Mouse (Mus musculus) embryo, embryonic 10.5 days (tissue): ENCODE data around the gene Carmil2.

Source experiments
- DNase-seq: peaks from one replicate; pipeline ENCODE4 v3.0.0-alpha.2; 2015; ENCODE audit warnings: low spot score

Carmil2 gene

DNA sequence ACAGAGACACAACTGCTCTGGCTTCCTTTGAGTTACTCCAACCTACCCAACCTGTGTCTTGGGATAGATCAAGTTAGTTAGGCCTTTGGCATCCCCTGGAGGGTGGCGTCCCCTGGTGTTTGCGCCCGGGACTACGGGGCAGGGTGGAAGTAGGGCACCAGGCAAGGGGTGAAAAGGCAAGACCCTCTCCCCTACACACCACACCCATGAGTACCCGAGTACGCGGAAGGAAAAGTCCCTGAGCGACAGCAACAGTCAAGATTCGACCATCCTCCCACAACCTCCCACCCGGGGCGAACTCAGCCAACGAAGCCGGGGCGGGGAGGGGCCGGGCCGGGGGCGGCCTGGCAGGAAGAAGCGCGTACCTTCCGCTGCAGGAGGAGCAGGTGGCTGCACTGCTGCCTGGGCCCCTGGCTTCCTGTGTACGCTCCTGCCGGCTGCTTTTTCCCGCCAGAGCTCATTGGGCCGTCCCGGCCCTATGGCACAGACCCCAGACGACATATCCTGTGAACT, at the start of gene Carmil2:
Gene Carmil2 (plus strand): TSS at position 479 of the 513 bp plus-strand sequence.
- DNase-seq, result peak; percentile 32

GRCm38 (mm10) chr8:105636963-105637510, 49.0 kb upstream of the Carmil2 start, which contains the start of gene Agrp:
Agrp (minus strand) TSS chr8:105637393.
- peak; percentile 52 for DNase-seq

DNA sequence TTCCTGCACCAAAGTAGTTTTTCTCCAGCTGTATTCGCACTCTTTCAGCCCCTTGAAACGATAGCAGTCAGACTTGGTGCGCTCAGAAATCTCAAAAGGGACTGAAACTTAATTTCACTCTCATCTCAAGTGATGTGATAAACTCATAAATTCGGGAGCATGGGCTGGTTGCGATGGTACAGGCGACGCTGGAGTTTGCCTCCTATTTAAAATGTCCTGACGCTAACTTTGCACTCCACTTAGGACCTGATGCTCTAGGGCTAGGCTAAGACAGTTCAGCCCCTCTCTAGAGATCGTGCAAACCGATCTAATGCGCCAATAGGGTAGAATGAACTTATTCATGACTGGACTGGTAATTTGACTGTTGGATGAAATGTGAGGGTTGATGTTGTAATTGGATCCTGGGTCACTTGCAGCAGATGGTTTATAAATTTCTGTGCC, 48.5 kb upstream of the Carmil2 start:
- peak; percentile 70 for DNase-seq

- no peak for DNase-seq
These were observed 47.6 kb upstream of the Carmil2 start for GRCm38 (mm10) chr8:105638510-105638909.

- no peak for DNase-seq
These were observed 46.2 kb upstream of the Carmil2 start for GRCm38 (mm10) chr8:105639835-105640234.

- no peak for DNase-seq
These were observed 45.6 kb upstream of the Carmil2 start for GRCm38 (mm10) chr8:105640511-105640910.

- no peak for DNase-seq
These were observed 40.9 kb upstream of the Carmil2 start for GRCm38 (mm10) chr8:105645205-105645604.

DNA sequence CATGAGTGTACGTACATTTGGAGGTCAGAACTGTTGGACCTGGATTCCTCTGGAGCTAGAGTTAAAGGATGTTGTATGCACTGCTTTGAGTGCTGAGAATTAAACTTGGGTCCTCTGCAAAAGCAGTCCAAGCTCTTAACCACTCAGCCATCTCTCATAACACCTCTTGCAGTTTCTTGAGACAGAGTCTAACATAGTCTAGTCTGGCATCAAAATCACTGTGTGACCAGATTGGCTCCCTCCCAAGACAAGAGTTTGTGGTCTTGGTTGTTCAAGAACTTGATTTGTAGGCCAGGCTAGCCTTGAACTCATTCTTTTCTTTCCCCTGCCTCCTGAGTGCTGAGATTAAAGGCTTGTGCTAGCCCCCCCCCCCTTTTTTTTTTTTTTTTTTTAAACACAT, 37.1 kb upstream of the Carmil2 start:
- DNase-seq, result no peak

- DNase-seq, result no peak
These were observed 28.4 kb upstream of the Carmil2 start for GRCm38 (mm10) chr8:105657641-105658040.

DNA sequence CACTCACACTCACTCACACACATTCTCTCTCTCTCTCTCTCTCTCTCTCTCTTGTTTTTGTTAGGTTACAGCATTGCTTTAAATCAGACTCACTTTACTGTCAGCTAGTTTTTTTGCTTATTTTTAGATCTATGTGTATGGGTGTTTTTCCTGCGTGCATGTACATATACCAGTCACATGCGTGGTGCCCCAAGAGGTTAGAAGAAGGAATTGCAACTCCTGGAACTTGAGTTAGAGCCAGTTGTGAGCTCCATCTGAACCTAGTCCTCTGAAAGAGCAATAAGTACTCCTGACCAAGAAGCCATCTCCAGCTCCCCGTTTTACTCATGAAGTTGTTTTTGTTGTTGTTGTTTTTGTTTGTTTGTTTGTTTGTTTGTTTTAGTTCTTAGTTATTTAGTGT, 24.9 kb upstream of the Carmil2 start:
- DNase-seq, result peak; percentile 53

DNA sequence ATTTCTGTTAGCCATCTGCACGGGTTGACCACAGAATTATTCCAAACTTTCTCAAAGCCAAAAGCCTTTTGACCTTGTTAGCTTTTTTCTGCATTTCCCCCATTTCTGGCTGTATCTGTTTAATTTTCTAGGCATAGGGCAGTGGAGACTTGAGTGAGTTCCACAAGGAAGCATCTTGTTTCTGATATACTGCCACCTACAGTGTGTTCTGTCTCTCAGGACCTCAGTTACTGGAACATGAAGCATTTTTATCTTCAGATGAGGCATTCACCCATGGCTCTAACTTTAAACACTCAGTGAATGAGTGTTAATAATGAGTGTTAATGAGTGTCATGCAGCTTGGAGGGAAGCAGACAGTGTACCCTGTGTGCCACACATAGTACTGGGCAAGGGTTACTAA, 8.2 kb upstream of the Carmil2 start:
- no peak for DNase-seq

DNA sequence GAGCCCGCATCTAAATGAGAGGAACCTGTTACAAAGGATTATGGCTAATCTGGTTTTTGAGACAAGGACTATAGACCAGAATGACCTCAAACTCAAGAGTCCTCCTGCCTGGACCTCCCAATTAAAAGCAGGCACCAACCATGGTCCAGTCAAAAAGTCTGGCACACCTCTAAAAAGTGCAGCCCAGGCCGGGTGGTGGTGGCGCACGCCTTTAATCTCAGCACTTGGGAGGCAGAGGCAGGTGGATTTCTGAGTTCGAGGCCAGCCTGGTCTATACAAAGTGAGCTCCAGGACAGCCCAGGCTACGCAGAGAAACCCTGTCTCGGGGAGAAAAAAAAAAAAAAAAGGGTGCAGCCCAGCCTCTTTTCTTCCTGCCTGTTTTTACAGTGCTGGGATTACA, 749 bp upstream of the Carmil2 start:
- DNase-seq, result no peak

DNA sequence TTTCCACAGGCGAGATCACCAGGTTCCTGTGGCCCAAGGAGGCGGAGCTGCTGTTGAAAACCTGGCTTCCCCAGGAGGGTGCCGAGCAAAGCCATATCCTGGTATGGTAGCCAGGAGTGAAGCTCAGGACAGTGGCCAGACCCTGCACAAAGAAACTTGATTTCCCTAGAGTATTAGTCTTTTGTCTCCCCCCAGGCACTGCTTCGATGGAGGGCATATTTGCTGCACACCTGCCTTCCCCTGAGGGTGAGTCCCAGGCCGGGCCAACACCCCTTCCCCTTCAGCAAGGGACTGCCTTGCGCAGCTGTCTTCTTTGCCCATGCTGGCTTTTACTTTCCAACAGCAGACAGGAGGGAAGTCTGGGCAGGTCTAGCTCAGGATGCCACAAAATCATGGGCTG, 477 bp downstream of the Carmil2 start:
- DNase-seq, result no peak

- DNase-seq, result no peak
These were observed 1.4 kb downstream of the Carmil2 start for GRCm38 (mm10) chr8:105687512-105687911.

GRCm38 (mm10) chr8:105688242-105688752, 2.2 kb downstream of the Carmil2 start:
- DNase-seq, result no peak

DNA sequence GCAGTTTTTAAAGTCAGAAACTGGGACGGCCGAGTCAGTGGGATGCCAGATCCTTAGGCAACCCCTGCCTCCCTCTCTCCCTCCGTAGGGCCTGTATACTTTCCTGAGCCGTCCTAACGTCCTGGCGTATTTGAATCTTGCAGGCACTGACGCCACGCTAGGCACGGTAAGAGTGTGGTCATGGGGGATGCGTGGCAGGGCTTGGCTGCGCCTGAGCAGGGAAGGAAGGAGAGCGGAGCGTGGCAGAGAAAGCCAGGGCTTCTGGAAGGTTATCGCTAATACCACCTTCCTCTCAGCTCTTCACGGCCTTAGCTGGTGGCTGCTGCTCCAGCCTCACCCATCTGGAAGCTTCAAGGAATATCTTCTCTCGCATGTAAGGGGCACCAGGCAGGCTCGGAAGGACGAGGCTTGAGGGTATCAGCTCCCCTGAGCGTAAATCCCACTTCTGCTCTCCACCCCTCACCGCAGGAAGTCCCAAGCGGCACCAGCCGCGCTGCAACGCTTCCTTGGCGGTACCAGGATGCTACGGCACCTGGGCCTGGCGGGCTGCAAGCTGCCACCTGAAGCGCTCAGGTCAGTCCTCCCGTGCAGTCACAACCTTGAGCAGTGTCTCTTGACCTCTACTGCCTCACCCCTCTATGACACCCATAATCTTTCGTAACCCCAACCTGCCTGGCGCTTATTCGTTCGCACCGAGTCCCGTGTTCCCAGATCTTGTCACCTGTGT, 3.3 kb downstream of the Carmil2 start:
- DNase-seq, result no peak

- no peak for DNase-seq
These were observed 3.9 kb downstream of the Carmil2 start for GRCm38 (mm10) chr8:105689983-105690360.

DNA sequence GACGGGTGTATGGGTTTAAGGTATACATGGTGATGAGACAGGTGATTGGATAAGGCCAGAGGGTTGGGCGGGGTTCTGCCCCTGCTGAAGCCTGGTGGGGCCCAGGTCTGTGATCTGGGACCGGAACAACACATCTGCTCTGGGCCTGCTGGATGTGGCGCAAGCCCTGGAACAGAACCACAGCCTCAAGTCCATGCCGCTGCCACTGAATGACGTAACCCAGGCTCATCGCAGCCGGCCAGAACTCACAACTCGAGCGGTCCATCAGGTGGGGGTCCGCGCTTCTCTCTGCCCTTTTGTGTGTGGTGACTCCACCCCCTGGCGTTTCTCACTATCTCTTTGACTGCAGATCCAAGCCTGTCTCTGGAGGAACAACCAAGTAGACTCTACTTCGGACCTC, 4.9 kb downstream of the Carmil2 start:
- DNase-seq, result no peak

DNA sequence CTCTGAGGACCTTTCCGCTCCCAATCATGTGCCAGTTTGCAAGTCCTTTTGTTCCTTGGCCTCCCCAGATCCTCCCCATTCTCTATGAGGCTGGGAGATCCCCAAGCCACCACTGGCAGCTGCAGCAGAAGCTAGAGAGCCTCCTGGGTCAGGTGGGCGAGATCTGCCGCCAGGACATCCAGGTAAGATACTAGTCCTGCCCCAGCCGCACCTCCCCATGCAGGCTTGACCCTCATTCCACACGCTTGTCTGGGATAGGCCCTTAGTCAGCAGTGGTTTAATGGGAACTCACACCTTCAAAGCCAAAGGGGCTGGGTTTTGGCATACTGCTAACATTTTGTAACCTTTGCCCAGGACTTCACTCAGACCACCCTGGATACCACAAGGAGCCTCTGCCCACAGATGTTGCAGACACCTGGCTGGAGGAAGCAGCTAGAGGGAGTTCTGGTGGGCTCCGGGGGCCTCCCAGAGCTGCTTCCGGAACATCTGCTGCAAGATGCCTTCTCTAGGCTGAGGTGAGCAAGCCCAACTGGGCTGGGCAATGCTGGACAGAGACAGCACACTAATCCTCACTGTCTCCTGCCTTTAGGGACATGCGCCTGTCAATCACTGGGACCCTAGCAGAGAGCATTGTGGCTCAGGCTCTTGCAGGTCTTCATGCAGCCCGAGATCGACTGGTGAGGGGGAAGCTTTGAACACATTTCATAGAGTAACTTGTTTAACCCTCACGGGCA, 6.5 kb downstream of the Carmil2 start:
- DNase-seq, result no peak

GRCm38 (mm10) chr8:105693648-105694047, 7.6 kb downstream of the Carmil2 start:
- DNase-seq, result peak; percentile 67

DNA sequence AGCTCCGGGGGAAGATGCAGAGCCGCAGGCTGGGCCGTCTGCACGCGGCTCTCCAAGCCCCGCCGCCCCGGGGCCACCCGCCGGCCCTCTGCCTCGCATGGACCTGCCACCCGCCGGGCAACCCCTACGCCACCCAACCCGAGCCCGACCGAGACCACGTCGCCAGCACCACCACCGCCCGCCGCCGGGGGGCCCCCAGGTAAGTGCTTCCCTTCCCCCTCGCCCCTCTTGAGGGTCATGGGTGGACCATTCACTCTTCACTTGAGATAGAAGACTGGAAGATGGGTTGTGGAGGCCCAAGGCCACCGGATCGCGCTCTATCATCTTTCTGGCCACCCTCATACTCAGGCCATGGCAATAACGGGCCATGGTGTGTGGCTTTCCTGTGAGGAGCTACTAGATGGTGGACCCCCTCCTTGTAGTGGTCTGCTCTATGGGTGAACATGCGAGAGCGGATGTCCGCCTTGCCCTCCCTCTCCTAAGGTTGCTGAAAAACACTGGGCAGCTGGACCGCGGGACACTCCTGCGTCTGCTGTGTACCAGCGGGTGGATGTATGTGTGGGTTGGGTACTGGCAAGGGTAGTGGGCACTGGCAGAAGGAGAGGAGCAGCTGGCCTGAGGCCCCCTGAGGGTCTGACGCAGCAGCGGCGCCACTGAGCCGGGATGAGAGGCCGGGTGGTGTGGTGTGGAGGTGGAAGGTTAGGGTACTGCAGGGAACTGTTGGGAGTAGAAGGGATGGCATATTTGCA, 8.2 kb downstream of the Carmil2 start:
- peak; percentile 13 for DNase-seq
